Mouse (Mus musculus): ENCODE data around the gene Gjc3. TPM values are rescaled to one million over a fixed set of nuclear protein-coding genes. Genes with fewer than 3 reads are reported as not detected.

Gene Gjc3
- polyA plus RNA-seq, 1 experiment from 2014 or later = 0.39 TPM

GRCm38 (mm10) chr5:137973738-137974137 is 10.8 kb upstream of the Gjc3 start:
- 57% methylated on average over 3 of the region's 3 CpGs for WGBS
- H3K27me3 ChIP-seq (ENCODE audit: control insufficient read depth, insufficient read depth, low read length) = no peaks in the 10 kb centered on the region
- no peaks in the 10 kb centered on the region for H3K9me3 ChIP-seq (ENCODE audit: control insufficient read depth, low read depth, low read length)
- no peak overlapping the region for H3K4me2 ChIP-seq (replicated peaks; ENCODE audit: low read depth, low read length)
- no peaks in the 10 kb centered on the region for H3K36me3 ChIP-seq (ENCODE audit: control insufficient read depth, insufficient read depth, low read length)
- no peak overlapping the region for H3K4me3 ChIP-seq (ENCODE audit: low read depth, low read length)
- no peak overlapping the region for H3K9ac ChIP-seq (replicated peaks; ENCODE audit: low read depth, low read length)
- no peaks in the 10 kb centered on the region for H3K4me1 ChIP-seq (ENCODE audit: control insufficient read depth, insufficient read depth, low read length)
- no peak overlapping the region for H3K27ac ChIP-seq (ENCODE audit: low read length)
- ATAC-seq (ENCODE audit: insufficient number of reproducible peaks, insufficient read depth, low FRiP score, low read depth) = no peak

DNA sequence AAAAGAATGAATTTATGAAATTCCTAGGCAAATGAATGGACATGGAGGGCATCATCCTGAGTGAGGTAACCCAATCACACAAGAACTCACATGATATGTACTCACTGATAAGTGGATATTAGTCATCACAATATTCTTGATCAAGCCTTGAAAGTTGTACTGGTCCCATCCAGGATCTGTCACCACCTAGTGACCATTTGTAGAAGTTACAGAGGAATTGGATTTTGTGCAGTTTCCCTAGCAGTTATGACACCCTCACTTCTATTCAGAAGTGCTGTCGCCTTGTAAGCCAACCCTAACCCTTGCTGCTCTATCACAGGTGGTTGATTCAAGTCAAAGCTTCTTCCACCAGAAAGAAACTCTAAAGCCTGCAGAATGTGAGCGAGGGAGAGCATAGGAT is 10.3 kb upstream of the Gjc3 start:
- H3K27ac ChIP-seq (ENCODE audit: low read length) = no peak overlapping the region
- no peak overlapping the region for H3K9ac ChIP-seq (replicated peaks; ENCODE audit: low read depth, low read length)
- no peaks in the 10 kb centered on the region for H3K27me3 ChIP-seq (ENCODE audit: control insufficient read depth, insufficient read depth, low read length)
- H3K4me2 ChIP-seq (replicated peaks; ENCODE audit: low read depth, low read length) = no peak overlapping the region
- no peaks in the 10 kb centered on the region for H3K9me3 ChIP-seq (ENCODE audit: control insufficient read depth, low read depth, low read length)
- no peaks in the 10 kb centered on the region for H3K4me1 ChIP-seq (ENCODE audit: control insufficient read depth, insufficient read depth, low read length)
- 64% methylated on average over 2 of the region's 2 CpGs for WGBS
- H3K36me3 ChIP-seq (ENCODE audit: control insufficient read depth, insufficient read depth, low read length) = no peaks in the 10 kb centered on the region
- no peak for ATAC-seq (ENCODE audit: insufficient number of reproducible peaks, insufficient read depth, low FRiP score, low read depth)
- no peak overlapping the region for H3K4me3 ChIP-seq (ENCODE audit: low read depth, low read length)

GRCm38 (mm10) chr5:137966492-137966891 is 3.6 kb upstream of the Gjc3 start:
- Histone ChIP-seq H3K9me3 (ENCODE audit: control insufficient read depth, low read depth, low read length) (no peaks in the 10 kb centered on the region), H3K36me3 (ENCODE audit: control insufficient read depth, insufficient read depth, low read length) (no peaks in the 10 kb centered on the region), H3K4me2 (replicated peaks; ENCODE audit: low read depth, low read length) (no peak overlapping the region), H3K27me3 (ENCODE audit: control insufficient read depth, insufficient read depth, low read length) (no peaks in the 10 kb centered on the region), H3K4me3 (ENCODE audit: low read depth, low read length) (no peak overlapping the region), H3K27ac (ENCODE audit: low read length) (no peak overlapping the region), H3K9ac (replicated peaks; ENCODE audit: low read depth, low read length) (no peak overlapping the region), H3K4me1 (ENCODE audit: control insufficient read depth, insufficient read depth, low read length) (no peaks in the 10 kb centered on the region)
- no peak for ATAC-seq (ENCODE audit: insufficient number of reproducible peaks, insufficient read depth, low FRiP score, low read depth)

- no peak overlapping the region for H3K4me2 ChIP-seq (replicated peaks; ENCODE audit: low read depth, low read length)
- H3K27me3 ChIP-seq (ENCODE audit: control insufficient read depth, insufficient read depth, low read length) = no peaks in the 10 kb centered on the region
- no peak for ATAC-seq (ENCODE audit: insufficient number of reproducible peaks, insufficient read depth, low FRiP score, low read depth)
- no peaks in the 10 kb centered on the region for H3K36me3 ChIP-seq (ENCODE audit: control insufficient read depth, insufficient read depth, low read length)
- 89% methylated on average over 3 of the region's 3 CpGs for WGBS
- no peak overlapping the region for H3K9ac ChIP-seq (replicated peaks; ENCODE audit: low read depth, low read length)
- no peaks in the 10 kb centered on the region for H3K4me1 ChIP-seq (ENCODE audit: control insufficient read depth, insufficient read depth, low read length)
- H3K9me3 ChIP-seq (ENCODE audit: control insufficient read depth, low read depth, low read length) = no peaks in the 10 kb centered on the region
- no peak overlapping the region for H3K27ac ChIP-seq (ENCODE audit: low read length)
- no peak overlapping the region for H3K4me3 ChIP-seq (ENCODE audit: low read depth, low read length)
Measured at GRCm38 (mm10) chr5:137956404-137956803, 6.5 kb downstream of the Gjc3 start.

- Histone ChIP-seq H3K4me2 (replicated peaks; ENCODE audit: low read depth, low read length) (no peak overlapping the region), H3K27ac (ENCODE audit: low read length) (no peak overlapping the region), H3K27me3 (ENCODE audit: control insufficient read depth, insufficient read depth, low read length) (no peaks in the 10 kb centered on the region), H3K9ac (replicated peaks; ENCODE audit: low read depth, low read length) (no peak overlapping the region), H3K9me3 (ENCODE audit: control insufficient read depth, low read depth, low read length) (no peaks in the 10 kb centered on the region), H3K36me3 (ENCODE audit: control insufficient read depth, insufficient read depth, low read length) (no peaks in the 10 kb centered on the region), H3K4me3 (ENCODE audit: low read depth, low read length) (no peak overlapping the region), H3K4me1 (ENCODE audit: control insufficient read depth, insufficient read depth, low read length) (no peaks in the 10 kb centered on the region)
- WGBS = 31% methylated on average over 6 of the region's 6 CpGs
- no peak for ATAC-seq (ENCODE audit: insufficient number of reproducible peaks, insufficient read depth, low FRiP score, low read depth)
Measured at GRCm38 (mm10) chr5:137951218-137951617, 11.7 kb downstream of the Gjc3 start.

DNA sequence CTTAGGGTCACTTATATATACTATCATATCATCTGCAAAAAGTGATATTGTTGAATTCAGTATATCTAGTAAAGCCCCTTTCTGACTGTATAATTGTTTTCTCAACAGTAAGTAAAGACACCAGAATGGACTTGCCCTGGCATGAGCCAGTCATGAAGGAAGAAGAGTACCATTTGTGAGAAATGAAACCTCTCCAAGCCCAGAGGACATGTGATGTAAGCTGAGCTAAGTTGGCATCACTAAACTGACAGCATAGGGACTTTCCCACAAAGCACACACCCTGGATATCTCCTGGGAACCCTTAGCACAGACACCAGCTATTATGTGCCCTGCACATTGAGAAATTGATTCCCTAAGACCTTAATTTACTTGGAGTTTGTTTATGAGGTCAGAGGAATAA is 15.6 kb downstream of the Gjc3 start:
- Histone ChIP-seq H3K9me3 (ENCODE audit: control insufficient read depth, low read depth, low read length) (no peaks in the 10 kb centered on the region), H3K9ac (replicated peaks; ENCODE audit: low read depth, low read length) (no peak overlapping the region), H3K4me1 (ENCODE audit: control insufficient read depth, insufficient read depth, low read length) (no peaks in the 10 kb centered on the region), H3K4me2 (replicated peaks; ENCODE audit: low read depth, low read length) (no peak overlapping the region), H3K27me3 (ENCODE audit: control insufficient read depth, insufficient read depth, low read length) (no peaks in the 10 kb centered on the region), H3K27ac (ENCODE audit: low read length) (no peak overlapping the region), H3K4me3 (ENCODE audit: low read depth, low read length) (no peak overlapping the region), H3K36me3 (ENCODE audit: control insufficient read depth, insufficient read depth, low read length) (no peaks in the 10 kb centered on the region)
- no peak for ATAC-seq (ENCODE audit: insufficient number of reproducible peaks, insufficient read depth, low FRiP score, low read depth)

DNA sequence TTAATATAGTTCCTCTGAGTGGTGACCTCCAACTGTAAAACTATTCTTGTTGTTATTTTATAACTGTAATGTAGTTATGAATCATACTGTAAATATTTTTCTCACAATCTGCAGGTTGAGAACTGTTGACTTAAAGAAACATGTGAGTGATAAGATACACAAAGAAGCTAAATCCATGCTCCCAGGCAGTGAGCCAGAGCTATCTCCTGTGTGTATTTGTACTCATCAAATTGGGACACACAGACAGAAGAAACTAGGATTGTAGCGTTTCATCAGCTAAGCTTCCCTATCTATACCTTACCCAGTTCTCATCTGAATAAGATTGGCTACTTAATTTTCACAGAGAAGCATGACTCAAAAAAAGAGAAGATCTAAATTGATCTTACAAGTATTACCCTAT is 19.8 kb downstream of the Gjc3 start:
- no peaks in the 10 kb centered on the region for H3K36me3 ChIP-seq (ENCODE audit: control insufficient read depth, insufficient read depth, low read length)
- no peaks in the 10 kb centered on the region for H3K9me3 ChIP-seq (ENCODE audit: control insufficient read depth, low read depth, low read length)
- 65% methylated on average over 1 of the region's 1 CpGs for WGBS
- no peak overlapping the region for H3K9ac ChIP-seq (replicated peaks; ENCODE audit: low read depth, low read length)
- no peaks in the 10 kb centered on the region for H3K4me1 ChIP-seq (ENCODE audit: control insufficient read depth, insufficient read depth, low read length)
- no peak overlapping the region for H3K27ac ChIP-seq (ENCODE audit: low read length)
- H3K4me2 ChIP-seq (replicated peaks; ENCODE audit: low read depth, low read length) = no peak overlapping the region
- H3K27me3 ChIP-seq (ENCODE audit: control insufficient read depth, insufficient read depth, low read length) = no peaks in the 10 kb centered on the region
- no peak overlapping the region for H3K4me3 ChIP-seq (ENCODE audit: low read depth, low read length)
- no peak for ATAC-seq (ENCODE audit: insufficient number of reproducible peaks, insufficient read depth, low FRiP score, low read depth)

DNA sequence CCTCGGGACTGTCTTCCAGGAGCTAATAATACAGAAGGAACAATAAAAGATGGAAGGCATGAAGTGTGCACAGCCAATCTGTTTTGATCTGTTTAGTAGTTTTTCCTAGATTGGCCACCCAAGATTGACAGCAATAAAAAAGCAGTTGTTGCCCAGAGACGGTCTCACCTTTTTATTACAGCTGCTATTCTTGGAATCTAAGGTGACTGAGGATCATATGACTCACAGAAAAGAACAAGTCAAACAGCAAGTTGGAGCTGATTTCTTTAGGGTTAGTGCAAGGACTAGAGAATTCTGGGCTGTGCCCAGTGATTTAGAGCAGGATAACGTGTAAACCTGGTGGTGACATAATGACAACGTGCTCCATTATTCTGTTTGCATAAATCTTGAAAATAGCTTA is 21.9 kb downstream of the Gjc3 start:
- H3K9ac ChIP-seq (replicated peaks; ENCODE audit: low read depth, low read length) = no peak overlapping the region
- WGBS = 61% methylated on average over 4 of the region's 4 CpGs
- no peak overlapping the region for H3K27ac ChIP-seq (ENCODE audit: low read length)
- no peaks in the 10 kb centered on the region for H3K27me3 ChIP-seq (ENCODE audit: control insufficient read depth, insufficient read depth, low read length)
- H3K4me2 ChIP-seq (replicated peaks; ENCODE audit: low read depth, low read length) = no peak overlapping the region
- no peaks in the 10 kb centered on the region for H3K36me3 ChIP-seq (ENCODE audit: control insufficient read depth, insufficient read depth, low read length)
- no peak overlapping the region for H3K4me3 ChIP-seq (ENCODE audit: low read depth, low read length)
- ATAC-seq (ENCODE audit: insufficient number of reproducible peaks, insufficient read depth, low FRiP score, low read depth) = no peak
- H3K9me3 ChIP-seq (ENCODE audit: control insufficient read depth, low read depth, low read length) = no peaks in the 10 kb centered on the region
- no peaks in the 10 kb centered on the region for H3K4me1 ChIP-seq (ENCODE audit: control insufficient read depth, insufficient read depth, low read length)

GRCm38 (mm10) chr5:137937238-137937637 is 25.7 kb downstream of the Gjc3 start:
- WGBS = 64% methylated on average over 4 of the region's 4 CpGs

More at GRCm38 (mm10) chr5:137937238-137937637, 25.7 kb downstream of the Gjc3 start:
- no peaks in the 10 kb centered on the region for H3K4me1 ChIP-seq (ENCODE audit: control insufficient read depth, insufficient read depth, low read length)
- no peaks in the 10 kb centered on the region for H3K9me3 ChIP-seq (ENCODE audit: control insufficient read depth, low read depth, low read length)
- H3K9ac ChIP-seq (replicated peaks; ENCODE audit: low read depth, low read length) = no peak overlapping the region
- H3K36me3 ChIP-seq (ENCODE audit: control insufficient read depth, insufficient read depth, low read length) = no peaks in the 10 kb centered on the region
- H3K27me3 ChIP-seq (ENCODE audit: control insufficient read depth, insufficient read depth, low read length) = no peaks in the 10 kb centered on the region
- no peak overlapping the region for H3K27ac ChIP-seq (ENCODE audit: low read length)
- H3K4me2 ChIP-seq (replicated peaks; ENCODE audit: low read depth, low read length) = no peak overlapping the region
- H3K4me3 ChIP-seq (ENCODE audit: low read depth, low read length) = no peak overlapping the region
- ATAC-seq (ENCODE audit: insufficient number of reproducible peaks, insufficient read depth, low FRiP score, low read depth) = no peak
